Mouse (Mus musculus): ENCODE data around the gene Iffo2. TPM values are rescaled to one million over a fixed set of nuclear protein-coding genes. Genes with fewer than 3 reads are reported as not detected.

The Iffo2 gene
- polyA plus RNA-seq, 1 experiment from 2014 or later = 3.6 TPM

GRCm38 (mm10) chr4:139574799-139575672 is 44.7 kb downstream of the Iffo2 start:
- peak overlapping the region; percentile 88 for H3K4me2 ChIP-seq
- ATAC-seq (ENCODE audit: borderline replicate concordance, extremely low read depth, low FRiP score, low TSS enrichment) = peak; percentile 49
- peak overlapping the region; percentile 59 for H3K4me3 ChIP-seq
- no peaks in the 10 kb centered on the region for H3K9me3 ChIP-seq
- H3K36me3 ChIP-seq = no peaks in the 10 kb centered on the region
- 0 out of 2 replicates have a peak, but pooled peaks cover 5% of the 10 kb centered on the region for H3K27me3 ChIP-seq
- WGBS = under 1% methylated on average over 102 of the region's 111 CpGs
- peak overlapping the region; percentile 62 for H3K9ac ChIP-seq
- H3K27ac ChIP-seq = peak overlapping the region; percentile 82
- H3K4me1 ChIP-seq = peaks cover 50% of the 10 kb centered on the region

- no peaks in the 10 kb centered on the region for H3K36me3 ChIP-seq
- peaks cover 56% of the 10 kb centered on the region for H3K4me1 ChIP-seq
- H3K4me2 ChIP-seq = peak overlapping the region; percentile 88
- no peaks in the 10 kb centered on the region for H3K9me3 ChIP-seq
- 0 out of 2 replicates have a peak, but pooled peaks cover 5% of the 10 kb centered on the region for H3K27me3 ChIP-seq
- H3K4me3 ChIP-seq = peak overlapping the region; percentile 59
- WGBS = 8% methylated on average over 14 of the region's 14 CpGs
- H3K9ac ChIP-seq = peak overlapping the region; percentile 62
- H3K27ac ChIP-seq = peak overlapping the region; percentile 82
- ATAC-seq (ENCODE audit: borderline replicate concordance, extremely low read depth, low FRiP score, low TSS enrichment) = no peak
These were observed 45.3 kb downstream of the Iffo2 start for GRCm38 (mm10) chr4:139575673-139576003.

GRCm38 (mm10) chr4:139576251-139576880 is 46.0 kb downstream of the Iffo2 start:
- H3K4me2 ChIP-seq = peak overlapping the region; percentile 88
- H3K27me3 ChIP-seq = 0 out of 2 replicates have a peak, but pooled peaks cover 5% of the 10 kb centered on the region
- H3K9me3 ChIP-seq = no peaks in the 10 kb centered on the region
- no peak for ATAC-seq (ENCODE audit: borderline replicate concordance, extremely low read depth, low FRiP score, low TSS enrichment)
- H3K36me3 ChIP-seq = no peaks in the 10 kb centered on the region
- H3K4me3 ChIP-seq = peak overlapping the region; percentile 59
- WGBS = 36% methylated on average over 14 of the region's 14 CpGs
- peak overlapping the region; percentile 62 for H3K9ac ChIP-seq
- H3K27ac ChIP-seq = no peak overlapping the region
- peaks cover 63% of the 10 kb centered on the region for H3K4me1 ChIP-seq

- Histone ChIP-seq H3K4me2 (peak overlapping the region; percentile 88), H3K9me3 (no peaks in the 10 kb centered on the region), H3K27ac (no peak overlapping the region), H3K4me1 (peaks cover 70% of the 10 kb centered on the region), H3K4me3 (peak overlapping the region; percentile 59), H3K36me3 (no peaks in the 10 kb centered on the region), H3K9ac (no peak overlapping the region), H3K27me3 (0 out of 2 replicates have a peak, but pooled peaks cover 5% of the 10 kb centered on the region)
- ATAC-seq (ENCODE audit: borderline replicate concordance, extremely low read depth, low FRiP score, low TSS enrichment) = no peak
- WGBS = 71% methylated on average over 7 of the region's 7 CpGs
These were observed 46.7 kb downstream of the Iffo2 start for GRCm38 (mm10) chr4:139577006-139577405.

- no peaks in the 10 kb centered on the region for H3K36me3 ChIP-seq
- H3K9ac ChIP-seq = no peak overlapping the region
- H3K27ac ChIP-seq = no peak overlapping the region
- H3K9me3 ChIP-seq = no peaks in the 10 kb centered on the region
- peak overlapping the region; percentile 52; the same call in 1 of the 2 replicates for H3K4me2 ChIP-seq
- peaks cover 84% of the 10 kb centered on the region for H3K4me1 ChIP-seq
- H3K27me3 ChIP-seq = no peaks in the 10 kb centered on the region
- 83% methylated on average over 8 of the region's 8 CpGs for WGBS
- H3K4me3 ChIP-seq = no peak overlapping the region
- no peak for ATAC-seq (ENCODE audit: borderline replicate concordance, extremely low read depth, low FRiP score, low TSS enrichment)
These were observed 48.0 kb downstream of the Iffo2 start for GRCm38 (mm10) chr4:139578389-139578788.

- Histone ChIP-seq H3K4me3 (no peak overlapping the region), H3K9me3 (no peaks in the 10 kb centered on the region), H3K36me3 (no peaks in the 10 kb centered on the region), H3K4me1 (peaks cover 84% of the 10 kb centered on the region), H3K4me2 (peak overlapping the region; percentile 52; the same call in 1 of the 2 replicates), H3K27ac (peak overlapping the region; percentile 95; the same call in 1 of the 2 replicates), H3K27me3 (no peaks in the 10 kb centered on the region), H3K9ac (no peak overlapping the region)
- 32% methylated on average over 10 of the region's 10 CpGs for WGBS
- no peak for ATAC-seq (ENCODE audit: borderline replicate concordance, extremely low read depth, low FRiP score, low TSS enrichment)
These were observed 48.7 kb downstream of the Iffo2 start for GRCm38 (mm10) chr4:139579003-139579402.

GRCm38 (mm10) chr4:139579466-139579865 is 49.1 kb downstream of the Iffo2 start:
- 39% methylated on average over 6 of the region's 6 CpGs for WGBS
- peak overlapping the region; percentile 95 for H3K27ac ChIP-seq
- no peaks in the 10 kb centered on the region for H3K36me3 ChIP-seq
- H3K9me3 ChIP-seq = no peaks in the 10 kb centered on the region
- peaks cover 88% of the 10 kb centered on the region for H3K4me1 ChIP-seq
- no peak for ATAC-seq (ENCODE audit: borderline replicate concordance, extremely low read depth, low FRiP score, low TSS enrichment)
- H3K27me3 ChIP-seq = no peaks in the 10 kb centered on the region
- peak overlapping the region; percentile 52; the same call in 1 of the 2 replicates for H3K4me2 ChIP-seq
- H3K4me3 ChIP-seq = no peak overlapping the region
- H3K9ac ChIP-seq = no peak overlapping the region

- Histone ChIP-seq H3K27me3 (no peaks in the 10 kb centered on the region), H3K27ac (peak overlapping the region; percentile 95), H3K4me2 (peak overlapping the region; percentile 52), H3K36me3 (no peaks in the 10 kb centered on the region), H3K9ac (peak overlapping the region; percentile 21), H3K9me3 (no peaks in the 10 kb centered on the region), H3K4me1 (peaks cover 97% of the 10 kb centered on the region), H3K4me3 (peak overlapping the region; percentile 12)
- 3% methylated on average over 15 of the region's 15 CpGs for WGBS
- ATAC-seq (ENCODE audit: borderline replicate concordance, extremely low read depth, low FRiP score, low TSS enrichment) = peak; percentile 69; the same call in 1 of the 2 replicates
These were observed 50.5 kb downstream of the Iffo2 start for GRCm38 (mm10) chr4:139580663-139581336.

- Histone ChIP-seq H3K9me3 (no peaks in the 10 kb centered on the region), H3K4me3 (peak overlapping the region; percentile 12), H3K27me3 (no peaks in the 10 kb centered on the region), H3K36me3 (no peaks in the 10 kb centered on the region), H3K27ac (peak overlapping the region; percentile 95), H3K9ac (peak overlapping the region; percentile 21; the same call in 1 of the 2 replicates), H3K4me1 (peaks cover 97% of the 10 kb centered on the region), H3K4me2 (peak overlapping the region; percentile 52)
- 4% methylated on average over 6 of the region's 6 CpGs for WGBS
- ATAC-seq (ENCODE audit: borderline replicate concordance, extremely low read depth, low FRiP score, low TSS enrichment) = peak; percentile 25; the same call in 1 of the 2 replicates
These were observed 51.2 kb downstream of the Iffo2 start for GRCm38 (mm10) chr4:139581427-139582051.

- no peak overlapping the region for H3K9ac ChIP-seq
- H3K27ac ChIP-seq = peak overlapping the region; percentile 95
These were observed 52.0 kb downstream of the Iffo2 start for GRCm38 (mm10) chr4:139582346-139582745.

GRCm38 (mm10) chr4:139582903-139583302 is 52.6 kb downstream of the Iffo2 start:
- Histone ChIP-seq H3K36me3 (no peaks in the 10 kb centered on the region), H3K27ac (peak overlapping the region; percentile 95), H3K4me1 (peaks cover 99% of the 10 kb centered on the region), H3K4me2 (no peak overlapping the region), H3K9me3 (no peaks in the 10 kb centered on the region), H3K27me3 (no peaks in the 10 kb centered on the region), H3K9ac (no peak overlapping the region), H3K4me3 (no peak overlapping the region)
- ATAC-seq (ENCODE audit: borderline replicate concordance, extremely low read depth, low FRiP score, low TSS enrichment) = no peak
- 56% methylated on average over 3 of the region's 3 CpGs for WGBS

More at GRCm38 (mm10) chr4:139582346-139582745, 52.0 kb downstream of the Iffo2 start:
- no peaks in the 10 kb centered on the region for H3K36me3 ChIP-seq
- H3K4me1 ChIP-seq = peaks cover 97% of the 10 kb centered on the region
- no peak overlapping the region for H3K4me2 ChIP-seq
- ATAC-seq (ENCODE audit: borderline replicate concordance, extremely low read depth, low FRiP score, low TSS enrichment) = no peak
- no peaks in the 10 kb centered on the region for H3K9me3 ChIP-seq
- WGBS = 70% methylated on average over 6 of the region's 6 CpGs
- H3K27me3 ChIP-seq = no peaks in the 10 kb centered on the region
- no peak overlapping the region for H3K4me3 ChIP-seq
